Mouse (Mus musculus) lung, postnatal 0 days (tissue): ENCODE data around the gene Olfr449.

ENCODE experiments used
- CTCF ChIP-seq: IDR thresholded peaks from 2 replicates; pipeline ENCODE4 v1.5.1; 2016; ENCODE audit warnings: antibody characterized with exemption, mild to moderate bottlenecking
- EP300 ChIP-seq: IDR thresholded peaks from 2 replicates; pipeline ENCODE4 v1.6.1; 2016; ENCODE audit warnings: antibody characterized with exemption, mild to moderate bottlenecking, control low read depth

DNA sequence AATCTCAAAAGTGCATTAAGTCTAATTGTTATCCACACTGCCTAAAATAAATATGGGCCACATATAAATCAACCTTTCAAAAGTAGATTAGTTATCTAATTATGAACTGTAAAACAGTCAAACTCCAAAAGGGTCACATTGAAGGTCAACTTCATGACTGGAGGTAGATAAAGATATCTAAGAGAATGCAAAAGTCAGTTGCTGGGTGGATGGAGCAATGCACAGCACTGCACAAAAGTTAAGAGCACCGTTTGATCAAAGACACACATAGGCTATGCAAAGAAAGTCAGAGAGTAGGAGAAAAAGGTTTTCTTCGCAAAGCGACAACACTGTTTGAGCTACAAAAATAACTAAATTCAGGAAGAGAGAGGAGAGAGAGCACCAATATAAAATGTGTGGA lies 39.2 kb upstream of the Olfr449 start:
- TF ChIP-seq CTCF: no peak
- TF ChIP-seq EP300: no peak
